Comparison of ENCODE assay signal across 23 mouse cellular contexts in genomic region chr12:4875623-4876022, GRCm38 (mm10). TPM values are rescaled to one million over a fixed set of nuclear protein-coding genes. Genes with fewer than 3 reads are reported as not detected.
A peak's percentile ranks its signal among the peaks of the same experiment; 100 is the strongest.
DNase-seq lines count a peak whose midpoint lies in the region; ATAC-seq and TF ChIP-seq lines count a peak whose summit lies in the region.
"Had no signal": no experiment of that assay in that cellular context is flagged by ENCODE, and none has a peak within 500 bp of the region (broad histone marks: within the 10 kb centered on the region; RNA-seq: fewer than 3 reads in every experiment).

No protein-coding gene starts in this region.

- no peak overlapping the region for H3K9ac ChIP-seq in liver, embryonic 12.5 days
- H3K9ac ChIP-seq in liver, embryonic 11.5 days (ENCODE audit: low read depth, low read length): no peak overlapping the region
- no peak overlapping the region for H3K9ac ChIP-seq in intestine, embryonic 15.5 days
- H3K9ac ChIP-seq in intestine, postnatal 0 days (ENCODE audit: low read depth, low read length): no peak overlapping the region
- H3K9ac ChIP-seq: embryonic facial prominence, embryonic 13.5 days; forebrain, embryonic 12.5 days; forebrain, postnatal 0 days; hindbrain, embryonic 12.5 days; hindbrain, embryonic 15.5 days had no signal

- DNase-seq in liver, embryonic 11.5 days (ENCODE audit: low spot score): no peak
- no peak for DNase-seq in gastrocnemius, adult 2 months
- DNase-seq in adrenal gland, adult 2 months: no peak
- DNase-seq: adrenal gland, adult 8-10 months; adrenal gland, postnatal 25 days; cerebellum, adult 11-12 months; cerebellum, adult 8-10 months; cerebellum, postnatal 10 days; cerebellum, postnatal 36 days; embryo, embryonic 11 days; forebrain, postnatal 0 days; gastrocnemius, postnatal 25 days had no signal

- 65% methylated on average over 8 of the region's 8 CpGs for WGBS in liver, embryonic 12.5 days (ENCODE audit: insufficient replicate concordance)
- 72% methylated on average over 8 of the region's 8 CpGs for WGBS in liver, embryonic 11.5 days
- 63% methylated on average over 8 of the region's 8 CpGs for WGBS in intestine, embryonic 15.5 days
- WGBS in intestine, postnatal 0 days: 48% methylated on average over 8 of the region's 8 CpGs

- no peak for ATAC-seq in liver, embryonic 12.5 days
- ATAC-seq in liver, embryonic 11.5 days (replicated peaks; ENCODE audit: low FRiP score): no peak
- ATAC-seq in intestine, embryonic 15.5 days: peak; percentile 27
- ATAC-seq in intestine, postnatal 0 days: peak; percentile 43; the same call in 1 of the 2 replicates
- ATAC-seq: CD4-positive, CD25-positive, alpha-beta regulatory T cell, adult 4 months; forebrain, postnatal 0 days had no signal

- H3K36me3 ChIP-seq in liver, embryonic 12.5 days: peaks cover 39% of the 10 kb centered on the region
- no peaks in the 10 kb centered on the region; the same call in 1 of the 2 replicates for H3K36me3 ChIP-seq in liver, embryonic 11.5 days (ENCODE audit: control insufficient read depth, insufficient read depth, low read length)
- H3K36me3 ChIP-seq in intestine, embryonic 15.5 days: no peaks in the 10 kb centered on the region
- H3K36me3 ChIP-seq in intestine, postnatal 0 days (ENCODE audit: control insufficient read depth, insufficient read depth): peaks cover 5% of the 10 kb centered on the region

- H3K27ac ChIP-seq in liver, embryonic 12.5 days: peak overlapping the region; percentile 96
- H3K27ac ChIP-seq in liver, embryonic 11.5 days (ENCODE audit: low read depth, low read length): no peak overlapping the region
- H3K27ac ChIP-seq in intestine, embryonic 15.5 days: 0 out of 2 replicates have a peak overlapping the region, but pooled peaks have one; percentile 36
- H3K27ac ChIP-seq in intestine, postnatal 0 days (ENCODE audit: low read depth, low read length): peak overlapping the region; percentile 11; the same call in 1 of the 2 replicates
- no peak overlapping the region for H3K27ac ChIP-seq in gastrocnemius, adult 2 months
- H3K27ac ChIP-seq: embryonic facial prominence, embryonic 10.5 days; embryonic facial prominence, embryonic 13.5 days; forebrain, embryonic 12.5 days; hindbrain, embryonic 12.5 days; hindbrain, embryonic 15.5 days had no signal

- H3K27me3 ChIP-seq in liver, embryonic 12.5 days (replicated peaks): no peaks in the 10 kb centered on the region
- no peaks in the 10 kb centered on the region for H3K27me3 ChIP-seq in liver, embryonic 11.5 days (replicated peaks; ENCODE audit: control insufficient read depth, insufficient read depth, low read length)
- no peaks in the 10 kb centered on the region for H3K27me3 ChIP-seq in intestine, embryonic 15.5 days (replicated peaks)
- H3K27me3 ChIP-seq in intestine, postnatal 0 days (replicated peaks; ENCODE audit: control insufficient read depth, insufficient read depth, low read length): no peaks in the 10 kb centered on the region
- H3K27me3 ChIP-seq: hindbrain, embryonic 12.5 days; hindbrain, embryonic 15.5 days had no signal

- intact Hi-C loops in gastrocnemius, adult 2 months (cut with DNase I): loop anchor here (5.0 kb wide), 1 partner anchor 42 kb away; the partner anchor contains the start of gene Atad2b

- H3K4me2 ChIP-seq in liver, embryonic 12.5 days: no peak overlapping the region
- H3K4me2 ChIP-seq in liver, embryonic 11.5 days: no peak overlapping the region
- H3K4me2 ChIP-seq in intestine, embryonic 15.5 days (replicated peaks): no peak overlapping the region
- H3K4me2 ChIP-seq in intestine, postnatal 0 days (replicated peaks; ENCODE audit: low read depth): peak overlapping the region; percentile 40
- H3K4me2 ChIP-seq: embryonic facial prominence, embryonic 13.5 days; forebrain, embryonic 12.5 days; heart, embryonic 11.5 days; hindbrain, embryonic 12.5 days; hindbrain, embryonic 15.5 days had no signal

- no peak overlapping the region for H3K4me3 ChIP-seq in liver, embryonic 12.5 days
- H3K4me3 ChIP-seq in liver, embryonic 11.5 days (ENCODE audit: low read depth, low read length): no peak overlapping the region
- no peak overlapping the region for H3K4me3 ChIP-seq in intestine, embryonic 15.5 days (replicated peaks)
- H3K4me3 ChIP-seq in intestine, postnatal 0 days (ENCODE audit: low read depth, low read length): no peak overlapping the region
- no peak overlapping the region for H3K4me3 ChIP-seq in gastrocnemius, adult 2 months
- H3K4me3 ChIP-seq: embryonic facial prominence, embryonic 10.5 days; embryonic facial prominence, embryonic 13.5 days; erythroblast, embryonic 14.5 days; forebrain, embryonic 12.5 days; hindbrain, embryonic 12.5 days; hindbrain, embryonic 15.5 days had no signal

- H3K4me1 ChIP-seq in liver, embryonic 12.5 days: peaks cover 48% of the 10 kb centered on the region
- H3K4me1 ChIP-seq in liver, embryonic 11.5 days (replicated peaks; ENCODE audit: control insufficient read depth, insufficient read depth, low read length): peaks cover 25% of the 10 kb centered on the region
- H3K4me1 ChIP-seq in intestine, embryonic 15.5 days (replicated peaks): peaks cover 13% of the 10 kb centered on the region
- 0 out of 2 replicates have a peak, but pooled peaks cover 3% of the 10 kb centered on the region for H3K4me1 ChIP-seq in intestine, postnatal 0 days (replicated peaks; ENCODE audit: control insufficient read depth, insufficient read depth, low read length)

- no peak for TF ChIP-seq CTCF in intestine, postnatal 0 days (IDR thresholded peaks at IDR 0.05; ENCODE audit: low read depth)
- TF ChIP-seq CTCF in gastrocnemius, adult 2 months (IDR thresholded peaks at IDR 0.05): no peak

- no peaks in the 10 kb centered on the region for H3K9me3 ChIP-seq in liver, embryonic 12.5 days (replicated peaks)
- no peaks in the 10 kb centered on the region for H3K9me3 ChIP-seq in liver, embryonic 11.5 days (ENCODE audit: control insufficient read depth, low read length)
- H3K9me3 ChIP-seq in intestine, embryonic 15.5 days: no peaks in the 10 kb centered on the region
- no peaks in the 10 kb centered on the region for H3K9me3 ChIP-seq in intestine, postnatal 0 days (ENCODE audit: control insufficient read depth)
- H3K9me3 ChIP-seq: embryonic facial prominence, embryonic 10.5 days; embryonic facial prominence, embryonic 13.5 days; forebrain, embryonic 12.5 days; hindbrain, embryonic 12.5 days; hindbrain, embryonic 15.5 days had no signal

RNA-seq across cellular contexts. Expression of gene Mfsd2b, which starts 1.5 kb away (rescaled TPM):
- polyA plus RNA-seq in liver, embryonic 12.5 days (2016; fragmentation: Nextera tagmentation; extraction: Ambion mirVana): 94.8 TPM in 2 replicates
- polyA plus RNA-seq in liver, embryonic 11.5 days (2014; fragmentation: Nextera tagmentation; extraction: Ambion mirVana): 117 and 122 TPM in 2 replicates
- 1.1 and 1.4 TPM in 2 replicates for polyA plus RNA-seq in intestine, embryonic 15.5 days (2015; fragmentation: Nextera tagmentation; extraction: Ambion mirVana)
- polyA plus RNA-seq in intestine, postnatal 0 days (2015; fragmentation: Nextera tagmentation; extraction: Ambion mirVana): 0.55 and 0.61 TPM in 2 replicates
- total RNA-seq in gastrocnemius, adult 2 months (2021): under 1 TPM; 0.33 to 0.46 TPM
- under 1 TPM; 0.55 to 0.61 TPM for total RNA-seq in adrenal gland, adult 2 months (2021)
- polyA plus RNA-seq in adrenal gland, adult 2 months (2012; rRNA removed): 1.0 and 2.3 TPM in 2 replicates

RNA-seq across cellular contexts. Expression of gene Ubxn2a, which starts 31.9 kb away (rescaled TPM):
- polyA plus RNA-seq in liver, embryonic 12.5 days (2016; fragmentation: Nextera tagmentation; extraction: Ambion mirVana): 48.0 and 50.9 TPM in 2 replicates
- 50.9 and 57.3 TPM in 2 replicates for polyA plus RNA-seq in liver, embryonic 11.5 days (2014; fragmentation: Nextera tagmentation; extraction: Ambion mirVana)
- polyA plus RNA-seq in intestine, embryonic 15.5 days (2015; fragmentation: Nextera tagmentation; extraction: Ambion mirVana): 33.8 and 35.3 TPM in 2 replicates
- 45.0 and 49.3 TPM in 2 replicates for polyA plus RNA-seq in intestine, postnatal 0 days (2015; fragmentation: Nextera tagmentation; extraction: Ambion mirVana)
- 100 to 1,000 TPM; 128 to 133 TPM for total RNA-seq in gastrocnemius, adult 2 months (2021)
- 10 to 100 TPM; 50.1 TPM for total RNA-seq in adrenal gland, adult 2 months (2021)
- 7.1 and 8.6 TPM in 2 replicates for polyA plus RNA-seq in adrenal gland, adult 2 months (2012; rRNA removed)

RNA-seq across cellular contexts. Expression of gene Wdcp, which starts 32.5 kb away (rescaled TPM):
- polyA plus RNA-seq in liver, embryonic 12.5 days (2016; fragmentation: Nextera tagmentation; extraction: Ambion mirVana): 19.9 and 21.0 TPM in 2 replicates
- polyA plus RNA-seq in liver, embryonic 11.5 days (2014; fragmentation: Nextera tagmentation; extraction: Ambion mirVana): 28.7 and 31.0 TPM in 2 replicates
- polyA plus RNA-seq in intestine, embryonic 15.5 days (2015; fragmentation: Nextera tagmentation; extraction: Ambion mirVana): 15.3 and 15.7 TPM in 2 replicates
- 7.3 and 8.7 TPM in 2 replicates for polyA plus RNA-seq in intestine, postnatal 0 days (2015; fragmentation: Nextera tagmentation; extraction: Ambion mirVana)
- total RNA-seq in gastrocnemius, adult 2 months (2021): 1 to 10 TPM; 5.5 to 7.6 TPM
- 1 to 10 TPM; 7.1 to 7.7 TPM for total RNA-seq in adrenal gland, adult 2 months (2021)
- polyA plus RNA-seq in adrenal gland, adult 2 months (2012; rRNA removed): 3.5 and 3.8 TPM in 2 replicates

RNA-seq across cellular contexts. Expression of gene Fkbp1b, which starts 34.2 kb away (rescaled TPM):
- polyA plus RNA-seq in liver, embryonic 12.5 days (2016; fragmentation: Nextera tagmentation; extraction: Ambion mirVana): 5.0 and 5.2 TPM in 2 replicates
- 4.5 and 5.8 TPM in 2 replicates for polyA plus RNA-seq in liver, embryonic 11.5 days (2014; fragmentation: Nextera tagmentation; extraction: Ambion mirVana)
- polyA plus RNA-seq in intestine, embryonic 15.5 days (2015; fragmentation: Nextera tagmentation; extraction: Ambion mirVana): 8.7 and 9.7 TPM in 2 replicates
- polyA plus RNA-seq in intestine, postnatal 0 days (2015; fragmentation: Nextera tagmentation; extraction: Ambion mirVana): 16.2 and 20.6 TPM in 2 replicates
- under 1 TPM; 0.64 to 0.84 TPM for total RNA-seq in gastrocnemius, adult 2 months (2021)
- total RNA-seq in adrenal gland, adult 2 months (2021): 1 to 10 TPM; 4.2 to 9.6 TPM
- polyA plus RNA-seq in adrenal gland, adult 2 months (2012; rRNA removed): 5.2 and 8.9 TPM in 2 replicates
- polyA plus RNA-seq: CD4-positive, CD25-positive, alpha-beta regulatory T cell, adult 4 months had no signal

RNA-seq across cellular contexts. Expression of gene Atad2b, which starts 41.5 kb away (rescaled TPM):
- polyA plus RNA-seq in liver, embryonic 12.5 days (2016; fragmentation: Nextera tagmentation; extraction: Ambion mirVana): 12.8 and 15.2 TPM in 2 replicates
- polyA plus RNA-seq in liver, embryonic 11.5 days (2014; fragmentation: Nextera tagmentation; extraction: Ambion mirVana): 11.8 and 12.8 TPM in 2 replicates
- 7.7 and 9.4 TPM in 2 replicates for polyA plus RNA-seq in intestine, embryonic 15.5 days (2015; fragmentation: Nextera tagmentation; extraction: Ambion mirVana)
- polyA plus RNA-seq in intestine, postnatal 0 days (2015; fragmentation: Nextera tagmentation; extraction: Ambion mirVana): 5.5 and 7.6 TPM in 2 replicates
- 10 to 100 TPM; 15.0 to 16.6 TPM for total RNA-seq in gastrocnemius, adult 2 months (2021)
- 10 to 100 TPM; 17.6 to 29.7 TPM for total RNA-seq in adrenal gland, adult 2 months (2021)
- polyA plus RNA-seq in adrenal gland, adult 2 months (2012; rRNA removed): 23.0 and 25.5 TPM in 2 replicates

Comparison
In these comparisons a context has a peak if more than half of its experiments do, and no peak if none do; other contexts are left out.
1. H3K27ac ChIP-seq: peak in liver, embryonic 12.5 days (single experiment), intestine, embryonic 15.5 days (single experiment) and intestine, postnatal 0 days (single experiment); none in liver, embryonic 11.5 days (single experiment) and gastrocnemius, adult 2 months (single experiment).
2. ATAC-seq: peak in intestine, embryonic 15.5 days (single experiment) and intestine, postnatal 0 days (single experiment); none in liver, embryonic 12.5 days (single experiment) and liver, embryonic 11.5 days (single experiment).
3. RNA of gene Mfsd2b, which starts 1.5 kb away (polyA plus RNA-seq): 117 to 122 TPM in liver, embryonic 11.5 days and 94.8 TPM in liver, embryonic 12.5 days; 1.0 to 2.3 TPM in adrenal gland, adult 2 months, 1.1 to 1.4 TPM in intestine, embryonic 15.5 days and 0.55 to 0.61 TPM in intestine, postnatal 0 days; every median in the first group is over 10 times any median in the second.